ENCODE assay signal across 9 mouse cellular contexts in the genomic region with DNA sequence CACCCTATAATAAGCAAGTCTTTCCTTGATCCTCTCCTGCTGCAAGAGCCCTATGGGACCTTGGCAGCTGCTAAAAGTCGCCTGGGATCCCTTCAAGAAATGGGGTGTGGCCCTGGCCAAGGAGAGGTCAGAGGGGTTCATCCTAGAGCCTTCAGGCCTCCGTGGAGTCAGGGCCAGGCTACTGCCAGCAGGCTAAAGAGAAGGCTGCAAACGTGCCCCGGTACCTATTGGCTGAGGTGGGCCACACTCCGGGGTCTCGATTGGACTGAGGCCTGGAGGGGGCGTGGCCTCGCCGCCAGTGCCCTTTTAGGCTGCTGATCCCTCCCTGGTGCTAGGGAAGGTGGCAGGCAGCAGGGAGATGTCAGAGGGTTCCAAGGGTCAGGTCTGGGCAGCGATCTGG. TPM values are rescaled to one million over a fixed set of nuclear protein-coding genes. Genes with fewer than 3 reads are reported as not detected.
DNase-seq lines count a peak whose midpoint lies in the region; ATAC-seq lines count a peak whose summit lies in the region.
"Not testable (repeated sequence)": the region's sequence is repeated elsewhere in the genome, so short reads cannot be mapped to it uniquely, and the experiment has no call there.
"Had no signal": no experiment of that assay in that cellular context is flagged by ENCODE, and none has a peak within 500 bp of the region (broad histone marks: within the 10 kb centered on the region; RNA-seq: fewer than 3 reads in every experiment).

No protein-coding gene starts in this region.

- ATAC-seq in forebrain, embryonic 11.5 days (replicated peaks; ENCODE audit: low FRiP score), result peak; percentile 87
- peak; percentile 41; the same call in 1 of the 2 replicates for ATAC-seq in heart, embryonic 11.5 days (replicated peaks; ENCODE audit: insufficient number of reproducible peaks, low FRiP score, low TSS enrichment)
- peak; percentile 77 for ATAC-seq in hindbrain, embryonic 14.5 days (ENCODE audit: low FRiP score)
- ATAC-seq in kidney, embryonic 16.5 days (ENCODE audit: low FRiP score, low TSS enrichment), result peak; percentile 55; the same call in 1 of the 2 replicates
- ATAC-seq in neural tube, embryonic 11.5 days (ENCODE audit: insufficient read depth, low FRiP score, low TSS enrichment), result peak; percentile 79; the same call in 1 of the 2 replicates

- H3K4me2 ChIP-seq in forebrain, embryonic 11.5 days (ENCODE audit: low read depth, low read length, severe bottlenecking); kidney, embryonic 16.5 days (replicated peaks; ENCODE audit: low read depth, low read length): not testable (repeated sequence)
- peak overlapping the region; percentile 32; the same call in 1 of the 2 replicates for H3K4me2 ChIP-seq in heart, embryonic 11.5 days
- peak overlapping the region; percentile 33 for H3K4me2 ChIP-seq in hindbrain, embryonic 14.5 days (replicated peaks)
- H3K4me2 ChIP-seq in neural tube, embryonic 11.5 days (ENCODE audit: low read depth), result 0 out of 2 replicates have a peak overlapping the region, but pooled peaks have one; percentile 19

- peak; percentile 47 for DNase-seq in embryo, embryonic 10.5 days (ENCODE audit: low spot score)
- DNase-seq in forebrain, embryonic 11.5 days (ENCODE audit: low spot score), result peak; percentile 55
- DNase-seq in hindbrain, embryonic 14.5 days (ENCODE audit: low spot score), result not testable (repeated sequence)
- DNase-seq in midbrain, embryonic 10.5 days (ENCODE audit: low spot score), result peak; percentile 41
- peak; percentile 34 for DNase-seq in neural tube, embryonic 11.5 days (ENCODE audit: low spot score)

- H3K9me3 ChIP-seq in forebrain, embryonic 11.5 days (ENCODE audit: control insufficient read depth, low read length); heart, embryonic 11.5 days (replicated peaks; ENCODE audit: control insufficient read depth, low read length); hindbrain, embryonic 14.5 days (ENCODE audit: control insufficient read depth, low read length); kidney, embryonic 16.5 days (ENCODE audit: low read length); midbrain, embryonic 10.5 days (replicated peaks); neural tube, embryonic 11.5 days (ENCODE audit: control insufficient read depth, low read length): not testable (repeated sequence)

- not testable (repeated sequence) for H3K27ac ChIP-seq in forebrain, embryonic 11.5 days (ENCODE audit: low read depth, low read length); heart, embryonic 11.5 days (ENCODE audit: low read depth, low read length); hindbrain, embryonic 14.5 days; kidney, embryonic 16.5 days (ENCODE audit: low read length); midbrain, embryonic 10.5 days (replicated peaks); neural tube, embryonic 11.5 days (ENCODE audit: low read depth, low read length)

- H3K4me1 ChIP-seq in forebrain, embryonic 11.5 days (replicated peaks; ENCODE audit: control insufficient read depth, insufficient read depth, low read length); heart, embryonic 11.5 days (ENCODE audit: control insufficient read depth, insufficient read depth, low read length); hindbrain, embryonic 14.5 days (replicated peaks; ENCODE audit: control insufficient read depth, insufficient read depth, low read length); kidney, embryonic 16.5 days (ENCODE audit: insufficient read depth, low read length); midbrain, embryonic 10.5 days; neural tube, embryonic 11.5 days (ENCODE audit: control insufficient read depth, insufficient read depth, low read length): not testable (repeated sequence)

- not testable (repeated sequence) for H3K27me3 ChIP-seq in forebrain, embryonic 11.5 days (ENCODE audit: control insufficient read depth, insufficient read depth, low read length); heart, embryonic 11.5 days (ENCODE audit: control insufficient read depth, insufficient read depth, low read length); hindbrain, embryonic 14.5 days (ENCODE audit: control insufficient read depth, insufficient read depth, low read length); kidney, embryonic 16.5 days (ENCODE audit: insufficient read depth, low read length); midbrain, embryonic 10.5 days (ENCODE audit: low read depth, poor library complexity, severe bottlenecking); neural tube, embryonic 11.5 days (ENCODE audit: control insufficient read depth, insufficient read depth, low read length)

- H3K4me3 ChIP-seq in forebrain, embryonic 11.5 days (ENCODE audit: low read depth, low read length); heart, embryonic 11.5 days (ENCODE audit: low read depth, low read length); hindbrain, embryonic 14.5 days (replicated peaks; ENCODE audit: low read length); kidney, embryonic 16.5 days (ENCODE audit: low read length); midbrain, embryonic 10.5 days; neural tube, embryonic 11.5 days (ENCODE audit: low read depth, low read length): not testable (repeated sequence)

- H3K36me3 ChIP-seq in forebrain, embryonic 11.5 days (ENCODE audit: control insufficient read depth, insufficient read depth, low read length); heart, embryonic 11.5 days (ENCODE audit: control insufficient read depth, insufficient read depth, low read length); hindbrain, embryonic 14.5 days (replicated peaks; ENCODE audit: control insufficient read depth, insufficient read depth); kidney, embryonic 16.5 days (ENCODE audit: insufficient read depth, low read length); midbrain, embryonic 10.5 days; neural tube, embryonic 11.5 days (ENCODE audit: control insufficient read depth, insufficient read depth, low read length): not testable (repeated sequence)

- H3K9ac ChIP-seq in forebrain, embryonic 11.5 days (ENCODE audit: low read length); heart, embryonic 11.5 days (ENCODE audit: low read depth, low read length); hindbrain, embryonic 14.5 days; kidney, embryonic 16.5 days (replicated peaks; ENCODE audit: low read length); neural tube, embryonic 11.5 days (ENCODE audit: low read length): not testable (repeated sequence)

- 2% methylated on average over 6 of the region's 10 CpGs for WGBS in forebrain, embryonic 11.5 days
- 4% methylated on average over 6 of the region's 10 CpGs for WGBS in heart, embryonic 11.5 days (ENCODE audit: insufficient replicate concordance)
- WGBS in hindbrain, embryonic 14.5 days, result 5% methylated on average over 6 of the region's 10 CpGs
- WGBS in kidney, embryonic 16.5 days, result 5% methylated on average over 6 of the region's 10 CpGs
- under 1% methylated on average over 5 of the region's 10 CpGs for WGBS in midbrain, embryonic 10.5 days
- 1% methylated on average over 6 of the region's 10 CpGs for WGBS in neural tube, embryonic 11.5 days

RNA-seq across cellular contexts. Expression of a gene that starts 32.6 kb away (rescaled TPM):
- polyA plus RNA-seq in forebrain, embryonic 11.5 days (2014; fragmentation: Nextera tagmentation; extraction: Ambion mirVana), result 0.17 and 0.44 TPM in 2 replicates
- 0.39 and 0.49 TPM in 2 replicates for polyA plus RNA-seq in heart, embryonic 11.5 days (2014; fragmentation: Nextera tagmentation; extraction: Ambion mirVana)
- 0.25 and 0.34 TPM in 2 replicates for polyA plus RNA-seq in hindbrain, embryonic 14.5 days (2014; fragmentation: Nextera tagmentation; extraction: Ambion mirVana)
- polyA plus RNA-seq in kidney, embryonic 16.5 days (2015; fragmentation: Nextera tagmentation; extraction: Ambion mirVana), result 1.5 and 1.7 TPM in 2 replicates
- 1.3 and 1.5 TPM in 2 replicates for polyA plus RNA-seq in midbrain, embryonic 10.5 days (2016; fragmentation: Nextera tagmentation; extraction: Ambion mirVana)
- polyA plus RNA-seq in neural tube, embryonic 11.5 days (2014; fragmentation: Nextera tagmentation; extraction: Ambion mirVana), result 0.32 and 0.57 TPM in 2 replicates
- polyA plus RNA-seq: liver, adult 2 months; lung, adult 2 months had no signal

RNA-seq across cellular contexts. Expression of a gene that starts 32.7 kb away (rescaled TPM):
- polyA plus RNA-seq in forebrain, embryonic 11.5 days (2014; fragmentation: Nextera tagmentation; extraction: Ambion mirVana), result 9.0 and 9.1 TPM in 2 replicates
- polyA plus RNA-seq in heart, embryonic 11.5 days (2014; fragmentation: Nextera tagmentation; extraction: Ambion mirVana), result 6.1 and 7.9 TPM in 2 replicates
- 0.29 and 0.98 TPM in 2 replicates for polyA plus RNA-seq in hindbrain, embryonic 14.5 days (2014; fragmentation: Nextera tagmentation; extraction: Ambion mirVana)
- polyA plus RNA-seq in kidney, embryonic 16.5 days (2015; fragmentation: Nextera tagmentation; extraction: Ambion mirVana), result 12.5 and 13.1 TPM in 2 replicates
- 18.3 and 21.8 TPM in 2 replicates for polyA plus RNA-seq in midbrain, embryonic 10.5 days (2016; fragmentation: Nextera tagmentation; extraction: Ambion mirVana)
- polyA plus RNA-seq in neural tube, embryonic 11.5 days (2014; fragmentation: Nextera tagmentation; extraction: Ambion mirVana), result 10.4 and 10.9 TPM in 2 replicates

RNA-seq across cellular contexts. Expression of a gene that starts 42.0 kb away (rescaled TPM):
- polyA plus RNA-seq in forebrain, embryonic 11.5 days (2014; fragmentation: Nextera tagmentation; extraction: Ambion mirVana), result 18.8 and 22.3 TPM in 2 replicates
- 14.5 and 19.8 TPM in 2 replicates for polyA plus RNA-seq in heart, embryonic 11.5 days (2014; fragmentation: Nextera tagmentation; extraction: Ambion mirVana)
- 3.0 and 5.9 TPM in 2 replicates for polyA plus RNA-seq in hindbrain, embryonic 14.5 days (2014; fragmentation: Nextera tagmentation; extraction: Ambion mirVana)
- polyA plus RNA-seq in kidney, embryonic 16.5 days (2015; fragmentation: Nextera tagmentation; extraction: Ambion mirVana), result 30.1 and 31.6 TPM in 2 replicates
- 25.1 and 37.3 TPM in 2 replicates for polyA plus RNA-seq in midbrain, embryonic 10.5 days (2016; fragmentation: Nextera tagmentation; extraction: Ambion mirVana)
- polyA plus RNA-seq in neural tube, embryonic 11.5 days (2014; fragmentation: Nextera tagmentation; extraction: Ambion mirVana), result 10.1 and 16.1 TPM in 2 replicates
